Mouse (Mus musculus) activated CD4-positive, CD25-positive, alpha-beta regulatory T cell (primary cell): Measurements from ENCODE around the gene Il4ra. TPM values are rescaled to one million over a fixed set of nuclear protein-coding genes. Genes with fewer than 3 reads are reported as not detected.

ENCODE experiments used
- polyA plus RNA-seq, 2 experiments: library from polyadenylated mRNA; unstranded; fragments of 100-300 nt; shearing (Covaris generic); gene quantifications; one replicate each; pipeline ENCODE4 v1.2.1; 2017

Il4ra gene
- 100 to 1,000 TPM; 145 to 198 TPM for polyA plus RNA-seq

DNA sequence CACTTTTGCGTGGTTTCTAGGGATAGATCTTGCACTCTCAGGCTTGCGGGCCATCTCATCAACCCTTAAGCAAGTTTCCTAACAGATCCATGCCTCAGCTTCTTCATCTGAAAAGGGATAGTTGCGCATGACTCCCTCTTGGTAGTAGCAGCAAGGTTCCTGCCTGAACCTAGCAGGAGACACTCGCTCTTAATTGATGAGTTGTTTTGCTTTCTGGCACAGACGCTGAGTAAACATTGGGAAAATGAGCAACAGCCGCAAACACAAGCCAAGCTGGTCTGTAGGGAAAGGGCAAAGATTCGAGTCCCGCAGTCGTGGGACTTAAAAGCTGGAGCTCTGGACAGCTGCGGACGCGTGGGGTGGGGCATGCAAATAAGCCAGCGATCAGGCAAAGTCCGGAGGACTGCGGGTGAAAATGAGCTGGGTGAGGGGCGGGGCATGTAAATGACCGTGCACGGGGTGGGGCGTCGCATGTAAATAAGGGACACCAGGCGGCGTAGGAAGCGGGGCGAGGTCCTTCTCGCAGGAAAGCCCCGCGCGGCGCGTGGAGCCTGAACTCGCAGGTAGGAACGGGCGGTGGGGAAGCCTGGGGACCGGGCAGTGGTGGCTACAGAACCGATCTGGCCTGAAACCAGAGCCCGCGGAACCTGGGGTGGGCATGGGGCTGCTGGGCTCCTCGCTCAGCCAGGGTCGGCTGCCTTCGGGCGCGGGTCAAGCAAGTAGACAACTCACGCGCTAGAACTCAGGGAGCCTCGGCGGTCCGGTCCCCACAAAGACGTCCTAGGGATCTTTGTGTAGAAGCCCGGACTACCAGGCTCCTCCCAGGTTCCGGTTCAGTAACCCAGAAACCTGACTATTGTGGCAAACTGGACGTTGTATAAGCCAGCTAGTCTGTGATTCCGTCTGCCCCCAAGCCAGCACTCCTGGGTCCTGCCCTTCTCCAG, at the start of gene Il4ra:
Gene Il4ra (plus strand): TSS at position 355 of the 944 bp plus-strand sequence.

DNA sequence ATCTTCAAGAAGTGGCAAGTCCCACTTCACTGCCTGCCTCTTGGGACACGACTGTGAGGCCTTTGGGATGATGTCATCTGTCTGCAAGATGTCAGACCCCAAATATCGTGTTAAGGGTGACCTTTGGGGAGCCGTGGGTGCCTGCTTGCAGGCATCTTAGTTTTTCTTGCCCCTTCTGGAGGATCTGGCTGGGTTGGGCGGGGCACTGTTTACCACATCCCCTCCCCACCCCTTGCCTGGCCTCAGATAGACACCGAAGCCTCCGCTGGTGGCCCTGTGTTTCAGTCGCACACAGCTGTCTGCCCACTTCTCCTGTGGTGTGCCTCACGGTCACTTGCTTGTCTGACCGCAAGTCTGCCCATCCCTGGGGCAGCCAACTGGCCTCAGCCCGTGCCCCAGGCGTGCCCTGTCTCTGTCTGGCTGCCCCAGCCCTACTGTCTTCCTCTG, 51.3 kb downstream of the Il4ra start, which contains the start of gene Il21r:
Gene Il21r (plus strand): TSS at position 245 of the 447 bp plus-strand sequence.

Other genes starting within 250 kb of the Il4ra start
- 1 to 10 TPM; 5.4 to 6.5 TPM for gene Kdm8, start 107.4 kb upstream of the Il4ra start, polyA plus RNA-seq
- 100 to 1,000 TPM; 138 to 190 TPM for gene Nsmce1, start 60.5 kb upstream of the Il4ra start, polyA plus RNA-seq
- gene Il21r, start 51.3 kb downstream of the Il4ra start, polyA plus RNA-seq = 100 to 1,000 TPM; 166 to 267 TPM
- 10 to 100 TPM; 30.3 to 41.7 TPM for gene Gtf3c1, start 155.7 kb downstream of the Il4ra start, polyA plus RNA-seq
- 1 to 10 TPM; 3.3 to 6.9 TPM for gene D430042O09Rik, start 155.8 kb downstream of the Il4ra start, polyA plus RNA-seq